ENCODE assay signal across 22 mouse cellular contexts in genomic region chr7:138448519-138448918, GRCm38 (mm10). TPM values are rescaled to one million over a fixed set of nuclear protein-coding genes. Genes with fewer than 3 reads are reported as not detected.
A peak's percentile ranks its signal among the peaks of the same experiment; 100 is the strongest.
DNase-seq lines count a peak whose midpoint lies in the region; ATAC-seq and TF ChIP-seq lines count a peak whose summit lies in the region.
"Had no signal": no experiment of that assay in that cellular context is flagged by ENCODE, and none has a peak within 500 bp of the region (broad histone marks: within the 10 kb centered on the region; RNA-seq: fewer than 3 reads in every experiment).

No protein-coding gene starts in this region.

- no peaks in the 10 kb centered on the region for H3K27me3 ChIP-seq in midbrain, embryonic 14.5 days (ENCODE audit: control insufficient read depth, insufficient read depth, low read length)
- no peaks in the 10 kb centered on the region for H3K27me3 ChIP-seq in midbrain, embryonic 10.5 days (ENCODE audit: low read depth, poor library complexity, severe bottlenecking)
- H3K27me3 ChIP-seq in thymus, adult 2 months (ENCODE audit: control insufficient read depth, insufficient read depth, low read length) = no peaks in the 10 kb centered on the region
- H3K27me3 ChIP-seq: embryonic facial prominence, embryonic 12.5 days; forebrain, embryonic 13.5 days; forebrain, embryonic 15.5 days had no signal

- no peaks in the 10 kb centered on the region for H3K36me3 ChIP-seq in midbrain, embryonic 14.5 days (ENCODE audit: control insufficient read depth, insufficient read depth, low read length)
- no peaks in the 10 kb centered on the region for H3K36me3 ChIP-seq in midbrain, embryonic 10.5 days
- H3K36me3 ChIP-seq in thymus, adult 2 months (ENCODE audit: control insufficient read depth, insufficient read depth, low read length) = no peaks in the 10 kb centered on the region
- H3K36me3 ChIP-seq: embryonic facial prominence, embryonic 10.5 days; embryonic facial prominence, embryonic 12.5 days; forebrain, embryonic 15.5 days had no signal

- peak; percentile 51 for DNase-seq in left cerebral cortex, postnatal 4 days
- no peak for DNase-seq in left cerebral cortex, postnatal 10 days (ENCODE audit: extremely low spot score in 1 of 2, low spot score in 2 of 2)
- DNase-seq in midbrain, embryonic 14.5 days = peak; percentile 59
- DNase-seq in midbrain, embryonic 10.5 days (ENCODE audit: low spot score) = no peak
- DNase-seq in brain, embryonic 14.5 days (ENCODE audit: low read depth) = peak; percentile 40
- peak; percentile 56 for DNase-seq in retina, embryonic 14.5 days (ENCODE audit: low spot score)
- DNase-seq in urinary bladder, adult 2 months (ENCODE audit: low spot score) = no peak
- DNase-seq in thymus, adult 2 months = no peak
- DNase-seq: adrenal gland, adult 2 months; adrenal gland, postnatal 10 days; adrenal gland, postnatal 25 days; cerebellum, adult 11-12 months; cerebellum, adult 8-10 months; cerebellum, adult 9-11 months; cerebellum, postnatal 25 days; forebrain, postnatal 0 days had no signal

- no peaks in the 10 kb centered on the region for H3K9me3 ChIP-seq in midbrain, embryonic 14.5 days (ENCODE audit: control insufficient read depth, low read length)
- no peaks in the 10 kb centered on the region for H3K9me3 ChIP-seq in midbrain, embryonic 10.5 days (replicated peaks)
- H3K9me3 ChIP-seq: embryonic facial prominence, embryonic 10.5 days; embryonic facial prominence, embryonic 12.5 days; forebrain, embryonic 13.5 days; forebrain, embryonic 15.5 days had no signal

- no peak overlapping the region for H3K4me2 ChIP-seq in midbrain, embryonic 14.5 days (ENCODE audit: low read length)
- H3K4me2 ChIP-seq: embryonic facial prominence, embryonic 12.5 days; forebrain, embryonic 13.5 days; forebrain, embryonic 15.5 days had no signal

- no peak overlapping the region for H3K27ac ChIP-seq in midbrain, embryonic 14.5 days (replicated peaks; ENCODE audit: low read depth, low read length)
- no peak overlapping the region for H3K27ac ChIP-seq in midbrain, embryonic 10.5 days (replicated peaks)
- no peak overlapping the region for H3K27ac ChIP-seq in thymus, adult 2 months (ENCODE audit: control insufficient read depth, insufficient read depth, low read length)
- H3K27ac ChIP-seq: embryonic facial prominence, embryonic 10.5 days; embryonic facial prominence, embryonic 12.5 days; forebrain, embryonic 13.5 days; forebrain, embryonic 15.5 days had no signal

- intact Hi-C loops in left cerebral cortex, postnatal 4 days (cut with DNase I) = no loop called here
- intact Hi-C loops in left cerebral cortex, postnatal 10 days (cut with DNase I) = no loop called here

- no peak overlapping the region for H3K4me3 ChIP-seq in midbrain, embryonic 14.5 days (replicated peaks; ENCODE audit: low read depth, low read length)
- no peak overlapping the region for H3K4me3 ChIP-seq in midbrain, embryonic 10.5 days
- H3K4me3 ChIP-seq in thymus, adult 2 months (ENCODE audit: control insufficient read depth, insufficient read depth, low read length) = no peak overlapping the region
- H3K4me3 ChIP-seq: embryonic facial prominence, embryonic 10.5 days; embryonic facial prominence, embryonic 12.5 days; forebrain, embryonic 13.5 days; forebrain, embryonic 15.5 days had no signal

- TF ChIP-seq POLR2A in brain, embryonic 14.5 days (IDR thresholded peaks at IDR 0.05; ENCODE audit: borderline replicate concordance, extremely low read depth, insufficient read depth, insufficient read length, poor library complexity, severe bottlenecking) = no peak
- no peak for TF ChIP-seq POLR2A in thymus, adult 2 months (IDR thresholded peaks at IDR 0.05; ENCODE audit: control insufficient read depth, extremely low read depth, insufficient read depth, low read length, poor library complexity)

- H3K9ac ChIP-seq in midbrain, embryonic 14.5 days (replicated peaks; ENCODE audit: low read length) = no peak overlapping the region
- H3K9ac ChIP-seq: embryonic facial prominence, embryonic 12.5 days; forebrain, embryonic 13.5 days; forebrain, embryonic 15.5 days; forebrain, postnatal 0 days had no signal

- TF ChIP-seq CTCF in brain, embryonic 14.5 days (IDR thresholded peaks at IDR 0.05; ENCODE audit: borderline replicate concordance, extremely low read depth, insufficient read depth, insufficient read length) = no peak
- no peak for TF ChIP-seq CTCF in thymus, adult 2 months (IDR thresholded peaks at IDR 0.05; ENCODE audit: borderline replicate concordance, control insufficient read depth, extremely low read depth, insufficient read depth, low read length, poor library complexity)

- H3K4me1 ChIP-seq in midbrain, embryonic 14.5 days (ENCODE audit: control insufficient read depth, insufficient read depth, low read length) = 0 out of 2 replicates have a peak, but pooled peaks cover 3% of the 10 kb centered on the region
- no peaks in the 10 kb centered on the region for H3K4me1 ChIP-seq in midbrain, embryonic 10.5 days
- H3K4me1 ChIP-seq in thymus, adult 2 months (replicated peaks; ENCODE audit: control insufficient read depth, insufficient read depth, low read length) = no peaks in the 10 kb centered on the region
- H3K4me1 ChIP-seq: embryonic facial prominence, embryonic 10.5 days; embryonic facial prominence, embryonic 12.5 days; forebrain, embryonic 13.5 days; forebrain, embryonic 15.5 days had no signal

- 41% methylated on average over 7 of the region's 7 CpGs for WGBS in midbrain, embryonic 14.5 days
- 82% methylated on average over 7 of the region's 7 CpGs for WGBS in midbrain, embryonic 10.5 days
- 86% methylated on average over 7 of the region's 7 CpGs for WGBS in thymus, adult 2 months

- no peak; the same call in 1 of the 2 replicates for ATAC-seq in midbrain, embryonic 14.5 days (ENCODE audit: low FRiP score, low TSS enrichment)
- ATAC-seq: forebrain, embryonic 13.5 days; forebrain, embryonic 15.5 days; forebrain, postnatal 0 days had no signal

RNA-seq across cellular contexts. Expression of gene Tcerg1l, which starts 51.0 kb away (rescaled TPM):
- total RNA-seq in left cerebral cortex, postnatal 4 days (2021) = 10 to 100 TPM; 24.0 to 25.4 TPM
- 10 to 100 TPM; 18.7 to 23.4 TPM for total RNA-seq in left cerebral cortex, postnatal 10 days (2021)
- polyA plus RNA-seq in midbrain, embryonic 14.5 days (2014; fragmentation: Nextera tagmentation; extraction: Ambion mirVana) = 18.7 and 24.2 TPM in 2 replicates
- polyA plus RNA-seq in midbrain, embryonic 10.5 days (2016; fragmentation: Nextera tagmentation; extraction: Ambion mirVana) = 2.1 and 2.6 TPM in 2 replicates
- polyA plus RNA-seq in brain, embryonic 14.5 days (2012; rRNA removed) = 13.1 and 23.8 TPM in 2 replicates
- 1.2 and 1.4 TPM in 2 replicates for polyA plus RNA-seq in urinary bladder, adult 2 months (2012; rRNA removed)
- polyA plus RNA-seq in thymus, adult 2 months (2012; rRNA removed) = 0.80 and 0.85 TPM in 2 replicates
- total RNA-seq: MEL had no signal
- polyA plus RNA-seq: C2C12 had no signal

Comparison
In these comparisons a context has a peak if more than half of its experiments do, and no peak if none do; other contexts are left out.
1. DNase-seq: peak in left cerebral cortex, postnatal 4 days (single experiment), midbrain, embryonic 14.5 days (single experiment), brain, embryonic 14.5 days (single experiment) and retina, embryonic 14.5 days (single experiment); none in left cerebral cortex, postnatal 10 days (0 of 2), midbrain, embryonic 10.5 days (single experiment), urinary bladder, adult 2 months (single experiment) and thymus, adult 2 months (single experiment).